Mouse (Mus musculus) erythroblast, embryonic 14.5 days (primary cell): ENCODE data around the gene Slc7a1.

Source experiments
- GATA1 ChIP-seq: IDR thresholded peaks from 2 replicates; pipeline ENCODE4 v1.6.1; 2012; ENCODE audit warnings: low read length, inconsistent platforms, mixed read lengths
- TAL1 ChIP-seq: IDR thresholded peaks from 3 replicates; pipeline ENCODE4 v1.6.1; 2012; ENCODE audit warnings: low read length, inconsistent platforms, mixed read lengths

- TF ChIP-seq TAL1 (no peak), GATA1 (peak; percentile 45)
Observed at GRCm38 (mm10) chr5:148360922-148361758, 38.6 kb downstream of the Slc7a1 start.
